Mouse (Mus musculus) erythroblast, embryonic 14.5 days (primary cell): ENCODE measurements around the gene Dus2.

ENCODE experiments used
- GATA1 ChIP-seq: IDR thresholded peaks from 2 replicates; pipeline ENCODE4 v1.6.1; 2012; ENCODE audit warnings: low read length, inconsistent platforms, mixed read lengths
- TAL1 ChIP-seq: IDR thresholded peaks from 3 replicates; pipeline ENCODE4 v1.6.1; 2012; ENCODE audit warnings: low read length, inconsistent platforms, mixed read lengths

GRCm38 (mm10) chr8:106006413-106006812 is 15.3 kb downstream of the Dus2 start:
- TF ChIP-seq TAL1 = no peak
- TF ChIP-seq GATA1 = no peak
